Mouse (Mus musculus): ENCODE data around the gene Ints2.
"Not testable (repeated sequence)": the region's sequence is repeated elsewhere in the genome, so short reads cannot be mapped to it uniquely, and the experiment has no call there.

Gene Ints2

GRCm38 (mm10) chr11:86257460-86258076 is at the start of gene Ints2:
Gene Ints2, minus strand, starts transcription at chr11:86257575.
- peak; percentile 97 for DNase-seq (ENCODE audit: low spot score)

- DNase-seq (ENCODE audit: low spot score) = not testable (repeated sequence)
Measured at GRCm38 (mm10) chr11:86292201-86292600, 34.8 kb upstream of the Ints2 start.

GRCm38 (mm10) chr11:86291714-86292113 is 34.3 kb upstream of the Ints2 start:
- no peak for DNase-seq (ENCODE audit: low spot score)

- DNase-seq (ENCODE audit: low spot score) = no peak
Measured at GRCm38 (mm10) chr11:86285729-86286128, 28.4 kb upstream of the Ints2 start.

GRCm38 (mm10) chr11:86278442-86279102 is 21.2 kb upstream of the Ints2 start:
- no peak for DNase-seq (ENCODE audit: low spot score)

- peak; percentile 56 for DNase-seq (ENCODE audit: low spot score)
Measured at GRCm38 (mm10) chr11:86257054-86257453, 321 bp downstream of the Ints2 start.

GRCm38 (mm10) chr11:86253342-86253741 is 4.0 kb downstream of the Ints2 start:
- no peak for DNase-seq (ENCODE audit: low spot score)

- no peak for DNase-seq (ENCODE audit: low spot score)
Measured at GRCm38 (mm10) chr11:86232446-86232845, 24.9 kb downstream of the Ints2 start.

GRCm38 (mm10) chr11:86231781-86232350 is 25.5 kb downstream of the Ints2 start:
- DNase-seq (ENCODE audit: low spot score) = no peak

- DNase-seq (ENCODE audit: low spot score) = no peak
Measured at GRCm38 (mm10) chr11:86226646-86227180, 30.7 kb downstream of the Ints2 start.

GRCm38 (mm10) chr11:86225761-86226160 is 31.6 kb downstream of the Ints2 start:
- no peak for DNase-seq (ENCODE audit: low spot score)

- no peak for DNase-seq (ENCODE audit: low spot score)
Measured at GRCm38 (mm10) chr11:86211803-86212202, 45.6 kb downstream of the Ints2 start.

GRCm38 (mm10) chr11:86209123-86209522 is 48.3 kb downstream of the Ints2 start:
- no peak for DNase-seq (ENCODE audit: low spot score)

GRCm38 (mm10) chr11:86205876-86206275 is 51.5 kb downstream of the Ints2 start:
- DNase-seq (ENCODE audit: low spot score) = no peak

- no peak for DNase-seq (ENCODE audit: low spot score)
Measured at GRCm38 (mm10) chr11:86205031-86205430, 52.3 kb downstream of the Ints2 start.

GRCm38 (mm10) chr11:86201901-86202675 is 55.3 kb downstream of the Ints2 start:
- DNase-seq (ENCODE audit: low spot score) = peak; percentile 14

GRCm38 (mm10) chr11:86201037-86201786 is 56.2 kb downstream of the Ints2 start, which contains the start of gene Brip1:
Gene Brip1, minus strand, starts transcription at chr11:86201193.
- DNase-seq (ENCODE audit: low spot score) = peak; percentile 98

GRCm38 (mm10) chr11:86200460-86201021 is 56.8 kb downstream of the Ints2 start:
- DNase-seq (ENCODE audit: low spot score) = no peak

GRCm38 (mm10) chr11:86199733-86200132 is 57.6 kb downstream of the Ints2 start:
- DNase-seq (ENCODE audit: low spot score) = no peak

GRCm38 (mm10) chr11:86185224-86185623 is 72.2 kb downstream of the Ints2 start:
- not testable (repeated sequence) for DNase-seq (ENCODE audit: low spot score)

- no peak for DNase-seq (ENCODE audit: low spot score)
Measured at GRCm38 (mm10) chr11:86175833-86176232, 81.5 kb downstream of the Ints2 start.
